Mouse (Mus musculus) heart, adult 11 months (tissue): Measurements from ENCODE around the gene Abca2.
"Not testable (repeated sequence)": the region's sequence is repeated elsewhere in the genome, so short reads cannot be mapped to it uniquely, and the experiment has no call there.

ENCODE experiments used
- DNase-seq: peaks from one replicate; pipeline ENCODE4 v3.0.0; 2022

Gene Abca2

DNA sequence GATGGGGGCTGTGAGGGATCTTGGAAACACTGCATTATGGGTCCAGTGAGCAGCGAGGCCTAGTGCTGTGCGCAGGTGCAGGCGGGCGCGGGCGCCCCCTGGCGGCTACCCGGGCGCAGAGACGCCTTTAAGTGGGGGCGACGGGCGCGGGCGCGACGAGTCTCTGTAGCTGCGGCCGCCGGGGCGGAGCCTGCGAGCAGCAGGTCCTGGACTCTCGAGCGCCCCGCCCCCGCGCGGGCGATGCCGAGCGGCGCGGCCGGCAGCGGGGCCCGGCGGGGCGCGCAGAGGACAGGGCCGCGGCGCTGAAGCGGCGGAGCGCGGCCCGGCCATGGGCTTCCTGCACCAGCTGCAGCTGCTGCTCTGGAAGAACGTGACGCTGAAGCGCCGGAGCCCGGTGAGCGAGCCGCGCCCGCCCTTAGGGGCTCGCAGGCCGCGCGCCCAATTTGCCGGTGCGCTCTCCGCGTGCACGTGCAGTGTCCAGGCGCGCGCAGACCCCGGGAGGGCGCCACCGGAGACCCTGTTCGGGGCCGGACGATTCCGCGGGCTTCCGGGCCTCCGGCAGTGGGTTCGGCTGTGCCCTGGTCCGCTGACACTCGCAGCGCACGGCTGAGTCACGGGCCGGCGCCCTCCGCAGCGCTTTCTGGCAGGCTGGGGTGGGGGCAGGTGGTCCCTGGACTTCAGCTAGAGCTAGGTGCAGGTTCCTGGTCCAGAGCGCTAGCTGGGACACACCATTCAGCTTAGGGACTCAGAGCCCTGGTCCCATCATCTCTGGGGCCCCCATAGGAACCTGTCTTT is at the start of gene Abca2:
Abca2 (plus strand) TSS at position 262 of the 795 bp plus-strand sequence.
- DNase-seq = peak; percentile 99

DNA sequence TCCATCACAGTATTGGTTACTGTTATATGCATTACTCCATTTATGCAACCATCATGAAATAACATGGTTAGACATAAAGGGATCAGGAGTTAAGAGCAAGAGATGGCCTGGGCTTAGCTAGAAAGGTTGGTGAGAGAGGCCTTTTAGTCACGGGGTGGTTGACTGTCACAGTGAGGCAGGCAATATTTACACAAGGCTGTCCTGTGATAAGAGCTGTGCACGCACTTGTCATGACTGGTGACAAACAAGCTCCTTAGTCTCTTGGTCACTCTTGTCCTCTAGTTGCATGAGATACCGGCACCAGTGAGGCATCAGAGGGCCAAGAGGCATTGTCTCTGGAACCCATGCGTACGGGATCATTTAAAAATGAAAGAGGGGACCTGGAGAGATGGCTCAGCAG is 44.0 kb upstream of the Abca2 start:
- no peak for DNase-seq

DNA sequence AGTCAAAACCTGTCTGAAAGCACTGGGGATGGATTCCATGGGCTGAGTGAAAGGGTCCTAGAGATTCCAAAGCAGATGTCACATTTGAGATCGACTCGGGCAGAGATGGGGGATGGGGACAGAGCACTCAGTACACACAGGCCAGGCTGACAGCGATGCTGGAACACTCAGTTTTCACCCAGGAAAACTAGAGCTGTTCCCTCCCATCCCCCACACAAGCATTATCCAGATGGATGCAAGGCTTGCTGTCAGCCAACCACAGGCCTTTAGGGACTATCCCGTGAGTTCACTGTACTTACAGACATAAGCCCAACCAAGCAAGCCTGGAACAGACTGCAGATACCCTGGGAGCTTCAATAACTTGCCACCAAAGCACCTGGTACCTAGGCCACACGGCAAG is 37.2 kb upstream of the Abca2 start:
- DNase-seq = peak; percentile 93

DNA sequence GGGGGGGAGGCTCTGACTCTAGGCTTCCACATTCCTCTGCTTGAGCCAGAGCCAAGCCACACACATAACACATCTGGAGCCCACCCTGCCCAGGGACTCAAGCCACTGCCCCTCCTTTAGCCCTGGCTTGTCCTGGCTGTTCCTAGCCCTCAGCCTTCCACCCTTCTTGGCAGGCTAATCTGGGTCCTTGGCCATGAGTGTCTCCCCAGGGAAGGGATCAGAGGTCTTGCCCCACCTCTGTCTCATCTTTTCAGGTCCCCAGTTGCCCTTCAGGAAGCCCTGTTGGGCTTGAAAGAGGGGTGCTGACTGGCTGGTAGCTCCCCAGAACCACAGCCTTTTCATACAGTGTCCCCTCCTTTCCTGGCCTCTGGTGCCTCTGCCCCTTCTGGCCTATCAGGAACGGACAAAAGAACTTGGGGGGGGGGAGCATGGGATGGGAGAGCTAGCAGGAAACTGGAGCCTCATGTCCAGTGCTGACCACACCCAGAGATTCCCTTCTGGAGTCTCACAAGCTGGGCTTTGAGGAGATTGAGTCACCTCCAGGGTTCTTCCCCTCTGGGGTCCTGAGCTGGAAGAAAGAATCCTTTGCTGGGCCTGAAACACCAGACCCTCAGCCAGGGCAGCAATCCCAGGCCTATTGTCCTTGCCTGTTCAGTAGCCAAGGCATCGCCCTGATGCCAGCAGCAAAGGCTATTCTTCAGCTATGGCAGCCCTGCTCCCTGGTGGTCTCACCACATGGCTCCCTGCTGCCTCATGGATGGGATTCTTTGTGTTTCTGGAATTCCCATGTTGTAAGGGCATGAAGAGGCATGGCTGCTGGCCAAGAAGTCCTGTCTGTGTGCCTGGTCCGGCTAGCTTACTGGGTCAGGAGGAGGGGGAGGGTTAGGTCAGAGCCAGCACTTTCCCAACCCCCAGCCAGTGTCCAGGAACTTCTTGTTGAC is 34.0 kb upstream of the Abca2 start:
- DNase-seq = peak; percentile 98

DNA sequence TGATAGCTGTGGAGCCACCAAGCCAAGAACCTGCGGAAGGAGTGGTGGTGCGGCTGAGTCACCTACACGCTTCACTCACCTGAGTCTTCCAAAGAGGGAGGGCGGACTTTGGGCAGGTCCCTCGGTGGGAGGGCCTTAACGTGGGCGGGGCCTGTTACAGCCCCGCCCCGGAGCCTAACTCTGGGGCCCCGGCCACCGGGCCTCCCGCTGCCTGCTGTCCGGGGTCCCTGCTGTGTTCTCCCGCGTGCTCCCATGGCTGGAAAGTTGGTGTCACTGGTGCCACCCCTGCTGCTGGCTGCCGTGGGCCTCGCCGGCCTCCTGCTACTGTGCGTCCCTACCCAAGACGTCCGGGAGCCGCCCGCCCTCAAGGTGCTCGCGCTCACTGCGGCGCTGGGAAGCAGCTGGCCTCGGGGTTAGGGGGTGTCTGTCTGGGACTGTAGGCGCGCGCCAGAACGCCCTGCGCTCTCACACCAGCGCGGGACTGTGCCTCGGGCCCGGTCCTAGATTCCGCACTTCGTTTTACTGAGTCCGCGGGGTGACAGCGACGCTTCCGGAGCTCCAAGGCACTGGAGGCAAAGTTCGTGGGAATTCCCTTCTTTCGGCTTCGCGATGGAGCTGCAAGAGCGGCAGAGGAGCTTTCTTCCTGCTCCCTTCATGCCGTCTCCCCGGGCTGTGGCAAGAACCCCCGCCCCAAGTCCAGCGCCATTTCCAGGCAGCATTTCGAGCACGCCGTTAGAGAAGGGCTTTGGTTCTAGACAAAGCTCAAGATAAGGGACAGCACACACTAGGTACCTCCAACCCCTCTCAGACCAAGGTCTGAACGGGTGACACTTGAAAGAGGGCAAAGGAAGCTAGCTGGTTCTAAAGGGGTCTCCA is 32.5 kb upstream of the Abca2 start, which contains the start of gene Entpd2:
Entpd2 (plus strand) TSS at position 154 of the 876 bp plus-strand sequence.
- DNase-seq = peak; percentile 97

DNA sequence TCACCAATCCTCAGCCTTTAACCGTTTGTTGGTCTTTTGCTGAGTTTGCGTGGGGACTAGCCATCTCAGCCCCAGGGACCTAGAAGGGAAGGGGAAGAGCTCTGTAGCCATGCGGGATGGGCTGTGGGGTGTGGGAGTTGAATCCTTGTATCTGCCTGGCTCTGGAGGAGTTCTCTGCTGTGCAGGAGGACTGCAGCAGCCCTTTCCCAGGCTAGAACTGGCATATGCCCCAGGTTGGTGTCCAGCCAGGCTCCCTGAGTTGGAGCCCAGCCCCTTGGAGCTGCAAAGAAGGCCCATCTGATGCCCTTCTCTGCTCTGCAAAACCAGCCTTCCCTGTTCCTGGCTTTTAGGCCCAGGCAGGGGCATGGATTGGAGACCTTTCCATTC is 31.9 kb upstream of the Abca2 start:
- DNase-seq = peak; percentile 94

DNA sequence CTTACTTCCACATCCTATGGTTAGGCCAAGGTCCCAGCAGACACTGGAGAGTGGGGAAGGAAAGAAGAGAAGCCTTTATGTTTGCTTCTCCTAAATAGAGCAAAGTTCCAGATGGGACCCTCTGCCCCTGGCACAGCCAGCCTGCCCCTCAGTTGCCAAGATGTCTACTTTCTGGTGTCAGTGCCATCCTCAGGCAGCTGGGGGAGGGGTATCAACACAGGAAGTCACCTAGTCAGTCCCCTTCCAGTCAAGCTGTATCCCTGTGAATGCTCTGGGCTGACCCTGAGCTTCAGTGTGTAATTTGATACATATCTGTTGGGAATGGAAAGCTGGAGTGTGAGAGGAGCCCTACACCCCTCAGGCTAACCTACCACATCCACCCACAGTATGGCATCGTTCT is 31.5 kb upstream of the Abca2 start:
- DNase-seq = peak; percentile 90

DNA sequence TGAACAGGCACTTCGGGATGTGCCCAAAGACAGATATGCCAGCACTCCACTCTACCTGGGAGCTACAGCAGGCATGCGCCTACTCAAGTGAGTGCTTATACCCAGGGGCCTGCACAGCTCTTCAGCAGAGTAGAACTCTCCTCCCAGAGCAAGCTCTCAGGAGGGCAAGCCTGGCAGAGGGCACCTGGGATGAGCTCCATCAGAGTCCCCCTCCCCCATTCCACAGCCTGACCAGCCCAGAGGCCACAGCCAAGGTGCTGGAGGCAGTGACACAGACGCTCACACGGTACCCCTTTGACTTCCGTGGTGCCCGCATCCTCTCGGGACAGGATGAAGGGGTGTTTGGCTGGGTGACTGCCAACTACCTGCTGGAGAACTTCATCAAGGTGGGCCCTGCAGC is 30.4 kb upstream of the Abca2 start:
- peak; percentile 90 for DNase-seq

DNA sequence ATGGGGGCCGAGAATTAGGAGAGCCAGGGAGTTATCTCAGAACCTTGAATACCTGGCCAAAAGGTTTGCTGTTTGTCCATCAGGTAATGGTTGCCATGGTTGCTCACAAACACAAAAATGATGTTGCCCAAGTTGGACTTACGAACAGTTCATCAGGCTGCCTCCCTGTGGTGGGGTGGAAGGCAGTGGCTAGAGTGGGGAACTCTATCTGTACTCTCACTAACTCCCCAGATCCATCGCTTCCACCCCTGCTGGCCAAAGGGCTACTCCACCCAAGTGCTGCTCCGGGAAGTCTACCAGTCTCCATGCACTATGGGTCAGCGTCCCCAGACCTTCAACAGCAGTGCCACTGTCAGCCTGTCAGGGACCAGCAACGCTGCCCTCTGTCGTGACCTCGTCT is 29.5 kb upstream of the Abca2 start, which contains the start of gene Npdc1:
Npdc1 (plus strand) TSS at position 301 of the 400 bp plus-strand sequence.
- peak; percentile 85 for DNase-seq

DNA sequence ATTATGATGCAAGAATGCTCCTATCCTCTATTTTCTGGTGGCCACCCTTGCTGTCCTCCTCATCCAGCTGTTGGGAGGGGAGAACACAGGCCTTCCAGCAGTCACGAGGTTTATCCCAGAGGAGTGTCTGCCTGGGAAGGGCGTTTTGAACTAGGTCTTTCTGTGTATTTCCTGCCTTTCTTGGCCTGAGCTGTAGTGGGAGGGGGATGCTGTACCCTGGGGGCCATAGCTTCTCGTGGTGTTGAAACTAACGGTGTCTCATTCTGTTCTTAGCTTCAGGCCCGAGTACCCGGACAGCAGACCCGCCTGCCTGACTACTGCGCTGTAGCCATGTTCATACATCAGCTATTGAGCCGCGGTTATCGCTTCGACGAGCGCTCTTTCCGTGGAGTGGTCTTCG is 28.2 kb upstream of the Abca2 start:
- DNase-seq = peak; percentile 98

DNA sequence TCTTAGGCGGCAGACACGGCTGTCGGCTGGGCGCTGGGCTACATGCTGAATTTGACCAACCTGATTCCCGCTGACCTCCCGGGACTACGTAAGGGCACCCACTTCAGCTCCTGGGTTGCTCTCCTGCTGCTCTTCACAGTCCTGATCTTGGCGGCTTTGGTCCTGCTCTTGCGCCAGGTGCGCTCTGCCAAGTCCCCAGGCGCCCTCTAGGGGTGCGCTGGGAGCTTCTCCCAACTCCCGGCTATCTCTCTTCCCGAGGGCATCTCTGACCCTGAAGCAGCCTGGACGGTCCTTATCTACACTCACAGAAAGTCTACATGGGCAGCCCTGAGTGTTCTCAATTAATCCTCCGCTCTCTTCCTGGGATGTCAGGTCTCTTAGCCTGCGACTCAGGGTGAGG is 27.7 kb upstream of the Abca2 start:
- DNase-seq = peak; percentile 96

DNA sequence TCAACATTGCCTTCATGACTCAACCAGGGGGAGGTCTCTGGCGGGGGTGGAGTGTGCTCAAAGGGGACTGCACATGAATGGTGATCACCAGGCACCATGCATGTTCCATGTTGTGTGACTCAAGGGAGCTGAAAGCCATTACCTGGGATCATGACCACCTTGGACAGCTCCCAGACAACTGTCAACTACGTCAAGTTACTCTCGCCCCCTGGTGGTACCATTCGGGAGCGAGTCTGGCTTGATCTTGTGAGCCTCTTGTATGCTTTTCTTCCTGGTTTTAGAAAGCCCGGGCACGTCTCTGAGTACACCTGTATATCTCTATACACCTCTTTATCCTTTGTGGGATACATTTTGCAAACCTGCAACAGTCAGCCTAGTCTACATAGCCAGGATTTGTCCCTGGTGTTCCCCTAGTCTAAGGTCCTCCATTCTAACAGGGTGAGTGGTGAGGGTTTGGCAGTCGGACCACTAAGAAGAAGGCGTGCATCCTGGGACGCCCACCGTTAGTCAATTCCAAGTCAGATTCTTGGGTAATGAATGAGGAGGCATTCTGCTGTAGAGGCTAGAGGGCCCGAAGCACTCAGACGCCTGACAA is 26.0 kb upstream of the Abca2 start:
- DNase-seq = peak; percentile 95

DNA sequence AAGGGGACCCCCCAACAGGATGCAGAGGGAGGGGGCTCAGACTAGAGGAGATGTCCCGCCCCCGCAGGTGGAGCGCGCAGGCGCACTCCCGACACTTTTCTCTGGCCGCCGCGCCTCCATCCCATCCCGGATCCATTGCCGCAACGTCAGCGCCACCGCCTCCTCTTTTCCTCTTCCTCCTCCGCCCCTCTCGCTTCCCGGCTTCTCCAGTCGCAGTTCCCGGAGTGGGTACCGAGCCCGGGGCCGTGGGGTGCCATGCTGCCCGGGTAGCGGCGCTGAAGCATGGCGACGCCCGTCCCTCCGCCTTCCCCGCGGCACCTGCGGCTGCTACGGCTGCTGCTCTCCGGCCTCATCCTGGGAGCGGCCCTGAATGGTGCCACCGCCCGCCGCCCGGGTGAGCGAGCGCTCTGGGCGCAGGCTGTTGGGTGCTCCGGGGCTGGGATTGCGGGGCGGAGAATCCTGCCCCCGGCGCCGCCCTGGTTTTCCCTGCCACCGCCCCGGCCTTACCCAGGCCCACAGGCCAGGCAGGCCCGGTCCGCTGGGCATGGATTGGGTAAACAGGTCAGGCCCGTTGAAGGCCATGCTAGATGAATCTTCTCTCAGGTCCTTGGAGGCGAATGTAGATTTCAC is 25.4 kb upstream of the Abca2 start:
- peak; percentile 99 for DNase-seq

DNA sequence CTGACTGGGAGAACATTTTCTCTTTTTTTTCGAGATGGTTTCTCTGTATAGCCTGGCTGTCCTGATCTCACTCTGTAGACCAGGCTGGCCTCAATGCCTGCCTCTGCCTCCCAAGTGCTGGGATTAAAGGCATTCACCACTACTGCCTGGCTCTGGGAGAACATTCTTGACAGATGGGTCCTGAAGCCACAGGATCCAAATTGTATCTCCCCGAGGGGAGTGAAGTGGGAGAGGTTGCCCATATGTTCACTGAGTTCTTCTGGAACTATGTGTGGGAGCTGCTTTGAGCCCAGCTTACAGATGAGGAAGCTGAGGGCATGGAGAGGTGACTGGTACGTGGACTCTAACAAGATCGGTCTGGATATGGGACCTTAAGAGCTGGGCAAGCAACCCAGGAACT is 24.5 kb upstream of the Abca2 start:
- no peak for DNase-seq

DNA sequence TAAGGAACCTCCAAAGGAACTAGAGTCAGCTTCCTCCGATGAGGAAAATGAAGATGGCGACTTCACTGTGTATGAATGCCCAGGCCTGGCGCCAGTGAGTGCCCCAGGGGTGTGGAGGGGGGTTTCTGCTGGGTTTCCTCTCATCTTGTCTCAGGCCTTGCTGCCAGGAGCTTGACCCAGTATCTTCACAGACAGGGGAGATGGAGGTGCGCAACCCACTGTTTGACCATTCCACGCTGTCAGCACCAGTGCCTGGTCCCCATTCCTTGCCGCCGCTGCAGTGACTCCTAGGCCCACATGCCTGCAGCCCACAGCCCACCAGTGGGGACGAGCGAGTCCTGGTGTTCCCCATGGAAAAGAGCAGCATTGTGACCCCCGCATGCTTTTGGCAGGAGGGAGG is 19.6 kb upstream of the Abca2 start:
- peak; percentile 86 for DNase-seq

DNA sequence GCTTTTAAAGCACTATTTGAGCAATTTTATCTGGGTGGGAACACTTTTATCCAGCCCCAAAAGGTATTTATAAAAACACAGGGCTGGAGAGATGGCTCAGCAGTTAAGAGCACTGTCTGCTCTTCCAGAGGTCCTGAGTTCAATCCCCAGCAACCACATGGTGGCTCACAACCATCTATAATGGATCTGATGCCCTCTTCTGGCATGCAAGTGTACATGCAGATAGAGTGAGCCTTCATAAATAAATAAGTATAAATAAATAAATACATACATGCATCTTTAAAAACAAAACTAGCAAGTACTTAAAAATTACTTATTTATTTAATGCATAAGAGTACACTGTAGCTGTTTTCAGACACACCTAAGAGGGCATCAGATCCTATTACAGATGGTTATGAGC is 15.1 kb upstream of the Abca2 start:
- DNase-seq = not testable (repeated sequence)

DNA sequence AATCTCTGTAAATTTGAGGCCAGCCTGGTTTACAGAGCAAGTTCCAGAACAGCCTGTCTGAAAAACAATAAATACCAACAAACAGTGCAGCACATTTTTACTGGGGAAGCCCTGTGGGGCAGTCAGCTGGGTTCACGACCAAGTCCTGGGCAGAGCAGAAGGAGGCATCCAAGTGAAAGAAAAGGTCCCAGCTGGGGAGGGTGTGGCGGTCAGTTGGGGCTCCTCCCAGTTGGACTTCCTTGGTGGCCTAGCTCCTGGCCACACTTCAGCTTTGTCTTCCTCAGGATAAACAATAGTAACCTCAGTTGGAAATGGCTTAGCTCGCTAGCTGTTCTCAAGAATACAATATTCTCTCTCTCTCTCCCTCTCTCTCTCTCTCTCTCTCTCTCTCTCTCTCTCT is 11.1 kb upstream of the Abca2 start:
- no peak for DNase-seq

DNA sequence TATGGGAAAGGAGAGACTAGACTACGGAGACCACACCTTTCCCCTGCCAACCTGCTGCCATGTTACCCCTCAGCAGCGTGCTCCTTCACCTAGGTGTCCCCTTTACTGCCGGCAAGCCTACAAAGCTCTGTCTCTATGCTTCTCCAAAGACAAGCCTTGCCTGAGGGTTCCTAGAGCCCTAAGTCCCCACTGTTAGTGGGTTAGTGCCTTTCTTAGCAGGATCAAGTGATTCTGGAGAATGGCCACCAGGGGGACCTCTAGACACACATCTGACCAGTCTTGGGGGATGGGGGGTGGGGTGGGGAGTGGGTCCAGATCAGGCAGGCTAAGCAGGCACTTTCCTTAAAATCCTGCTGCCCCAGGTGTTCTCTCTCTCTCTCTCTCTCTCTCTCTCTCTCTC is 6.6 kb upstream of the Abca2 start:
- DNase-seq = no peak

DNA sequence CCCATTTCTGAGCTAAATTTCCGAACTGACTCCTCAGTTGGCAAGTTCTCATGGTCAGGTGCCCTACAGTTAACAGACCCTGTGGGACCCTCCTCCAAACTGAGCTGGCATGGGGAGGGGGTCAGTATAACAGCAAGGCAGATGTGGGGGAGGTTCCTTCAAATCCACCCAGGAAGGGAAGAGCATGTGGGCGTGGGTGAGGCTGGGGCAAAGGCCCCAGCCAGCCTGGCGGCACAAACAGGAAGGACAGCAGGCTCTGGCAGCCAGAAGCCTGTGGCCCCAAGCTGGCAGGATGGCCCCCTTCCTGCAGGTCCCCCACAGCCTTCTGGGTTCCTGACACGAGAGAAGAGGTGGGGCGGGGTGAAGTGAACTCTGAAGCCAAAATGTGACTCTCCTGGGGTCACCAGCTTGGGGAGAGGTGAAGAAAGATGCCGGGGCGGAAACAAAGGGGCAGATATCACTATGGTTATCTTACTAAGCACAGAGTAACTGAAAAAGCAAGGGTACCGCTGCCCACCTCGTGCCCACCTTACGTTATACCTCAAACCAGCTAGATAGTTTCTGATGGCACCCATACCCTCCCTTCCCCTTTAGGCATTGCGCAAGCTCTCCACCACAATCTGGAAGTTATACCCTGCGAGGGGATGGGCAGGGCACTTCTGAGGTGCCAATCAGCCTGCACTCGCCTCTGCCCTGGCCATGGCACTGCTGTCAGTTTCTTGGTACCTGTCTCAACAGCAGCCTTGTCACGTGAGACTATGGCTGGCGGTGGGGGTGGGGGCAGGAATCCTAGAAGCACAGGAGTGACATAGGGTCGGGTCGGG is 5.7 kb upstream of the Abca2 start, which contains the start of gene Fut7:
Fut7 (plus strand) TSS at position 681 of the 824 bp plus-strand sequence.
- DNase-seq = peak; percentile 95

DNA sequence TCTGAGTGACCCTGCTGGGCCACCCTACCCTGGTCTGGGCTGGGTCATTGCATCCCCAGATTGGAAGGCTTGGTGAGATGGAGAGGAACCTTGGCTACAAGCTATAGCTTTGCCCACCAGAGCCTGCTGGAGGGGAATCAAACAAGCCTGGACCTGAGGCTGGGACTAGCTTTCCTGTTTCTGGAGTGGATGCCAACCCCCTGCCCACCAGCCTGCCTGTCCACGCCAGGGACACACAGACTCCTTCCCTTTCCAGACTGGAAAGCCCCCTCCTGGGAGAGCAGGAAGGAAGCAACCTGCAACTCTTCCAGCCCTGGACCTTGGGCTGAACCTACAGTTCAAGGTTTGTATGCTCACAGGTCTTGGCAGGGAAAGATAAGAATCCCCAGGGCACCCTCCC is 4.9 kb upstream of the Abca2 start:
- DNase-seq = no peak

DNA sequence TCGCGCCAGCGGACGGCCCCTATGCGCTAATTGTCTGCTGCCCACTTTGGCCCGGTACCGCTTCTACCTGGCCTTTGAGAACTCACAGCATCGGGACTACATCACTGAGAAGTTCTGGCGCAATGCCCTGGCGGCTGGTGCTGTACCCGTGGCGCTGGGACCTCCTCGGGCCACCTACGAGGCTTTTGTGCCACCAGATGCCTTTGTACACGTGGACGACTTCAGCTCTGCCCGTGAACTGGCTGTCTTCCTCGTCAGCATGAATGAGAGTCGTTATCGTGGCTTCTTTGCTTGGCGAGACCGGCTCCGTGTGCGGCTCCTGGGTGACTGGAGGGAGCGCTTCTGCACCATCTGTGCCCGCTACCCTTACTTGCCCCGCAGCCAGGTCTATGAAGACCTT is 3.0 kb upstream of the Abca2 start:
- no peak for DNase-seq
